Mouse (Mus musculus): ENCODE measurements around the gene 1600014C10Rik.
A peak's percentile ranks its signal among the peaks of the same experiment; 100 is the strongest.

DNA sequence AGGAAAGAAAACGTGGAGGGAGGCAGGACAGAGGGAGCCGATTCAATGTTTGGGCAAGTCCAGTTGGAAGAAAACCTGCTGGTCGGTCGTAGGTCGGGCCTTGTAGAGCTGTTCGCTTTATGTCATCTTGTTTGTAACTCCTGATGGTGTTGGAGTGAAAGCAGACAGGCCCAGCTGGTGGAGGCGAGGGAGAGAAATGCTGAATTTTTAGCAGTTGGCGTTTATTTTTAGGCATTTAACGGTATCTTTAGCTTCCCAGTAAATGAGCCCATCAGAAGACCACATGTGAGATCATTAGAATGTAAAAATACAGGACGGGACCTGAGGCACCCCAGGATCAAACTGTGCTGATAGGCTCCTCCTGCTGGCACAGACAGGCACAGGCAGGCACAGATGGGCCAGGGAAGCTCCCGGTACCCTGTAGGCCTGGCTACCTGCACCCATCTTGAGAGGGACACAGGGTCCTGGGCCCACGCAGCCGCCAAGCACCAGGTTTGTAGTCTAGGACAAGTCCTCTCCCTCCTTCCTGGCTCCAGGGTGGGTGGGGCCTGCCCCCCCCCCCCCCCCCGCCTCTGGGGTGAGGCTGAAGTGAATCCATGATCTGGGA is 31.2 kb upstream of the 1600014C10Rik start:
- TF ChIP-seq NANOG (IDR thresholded peaks at IDR 0.05; ENCODE audit: borderline replicate concordance, low read length), result no peak
- 0 out of 2 replicates have a peak, but pooled peaks have one; percentile 6 for TF ChIP-seq CTCF (conservative IDR thresholded peaks at IDR 0.05; ENCODE audit: low read length)
